Mouse (Mus musculus) left cerebral cortex, adult 18-20 months (tissue): ENCODE results near the gene Ddx19b. TPM values are rescaled to one million over a fixed set of nuclear protein-coding genes. Genes with fewer than 3 reads are reported as not detected.
"Not testable (repeated sequence)": the region's sequence is repeated elsewhere in the genome, so short reads cannot be mapped to it uniquely, and the experiment has no call there.

ENCODE experiments used
- DNase-seq, 2 experiments: peaks; one replicate each; pipeline ENCODE4 v3.0.0; 2021 to 2022; ENCODE audit warnings: low spot score in 2 of 2, mixed read lengths in 1 of 2
- total RNA-seq, 2 experiments: library from RNA; stranded (reverse); gene quantifications; 2 replicates each; pipeline ENCODE4 v1.2.3; 2021

Gene Ddx19b
- total RNA-seq, 2 experiments from 2014 or later: 21.2 to 22.5 TPM

DNA sequence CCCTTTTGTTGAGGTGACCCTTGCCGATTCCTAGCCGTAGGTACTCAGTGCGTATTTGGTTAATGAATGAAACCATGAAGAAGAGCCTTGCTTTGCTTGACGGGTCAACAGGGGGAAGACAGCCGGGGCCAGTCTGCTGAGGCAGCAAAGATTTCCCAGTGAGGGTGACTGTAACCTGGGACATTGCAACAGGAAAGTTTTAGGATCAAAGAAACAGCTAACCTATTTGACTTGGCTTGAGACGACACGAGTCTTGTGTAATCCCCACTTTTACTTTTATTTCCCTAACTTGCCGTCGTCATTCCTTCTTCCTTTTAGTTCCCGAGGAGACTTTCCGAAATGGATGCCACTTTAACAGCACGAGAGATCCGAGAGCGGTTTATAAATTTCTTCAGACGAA lies 5.0 kb upstream of the Ddx19b start:
- no peak for DNase-seq

DNA sequence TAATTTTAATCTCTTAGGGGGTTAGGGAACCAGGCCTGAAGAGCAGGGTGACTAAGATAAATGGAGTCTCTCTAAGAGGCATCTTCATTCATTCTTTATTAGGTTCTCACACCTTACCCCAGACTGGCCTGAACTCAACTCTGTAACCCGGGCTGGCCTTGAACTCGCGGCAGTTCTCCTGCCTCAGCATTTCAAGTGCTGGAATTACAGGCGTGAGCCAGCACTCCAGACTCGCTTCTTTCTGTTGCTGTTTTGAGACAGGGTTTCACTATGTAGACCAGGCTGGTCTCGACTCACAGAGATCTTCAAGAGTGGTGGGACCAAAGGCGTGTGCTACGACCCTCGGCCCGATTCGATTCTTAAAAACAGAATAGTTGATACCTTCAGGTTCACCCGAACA lies 2.7 kb upstream of the Ddx19b start:
- no peak for DNase-seq

DNA sequence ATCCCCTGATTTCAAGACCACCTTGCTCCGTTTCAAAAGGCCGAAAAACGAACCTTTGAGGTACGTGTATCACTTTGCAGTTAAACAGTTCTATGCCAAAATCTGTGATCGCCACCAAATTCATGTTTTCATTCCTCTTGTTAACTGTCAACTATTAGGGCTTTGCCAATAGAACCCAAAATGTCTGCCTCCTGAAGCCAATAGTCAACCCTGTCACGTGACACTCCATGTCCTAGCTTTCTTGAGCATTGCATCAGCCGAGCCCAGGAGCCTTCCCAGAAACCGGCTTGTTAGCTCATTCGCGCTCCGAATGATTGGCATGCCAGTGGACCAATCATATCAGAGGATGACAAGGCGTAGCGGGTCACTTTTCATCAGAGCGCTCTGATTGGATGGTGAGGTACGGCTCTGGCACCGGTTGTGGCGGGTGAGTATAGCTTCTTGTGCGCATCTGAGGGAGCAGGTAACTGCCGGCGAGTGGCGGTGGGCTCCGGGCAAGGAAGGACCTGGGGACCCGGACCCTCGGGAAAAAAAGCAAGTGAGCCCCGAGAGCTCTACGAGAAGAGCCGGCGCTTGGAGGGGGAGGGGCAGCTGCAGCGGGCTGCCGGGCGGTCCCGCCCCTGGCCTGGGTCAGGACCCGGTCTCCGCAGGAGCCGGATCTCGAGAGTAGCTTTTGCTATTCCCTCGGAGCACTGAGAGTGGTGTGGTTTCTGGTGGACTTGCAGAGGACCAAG lies 2.1 kb upstream of the Ddx19b start:
- DNase-seq: peak; percentile 98 to 99

DNA sequence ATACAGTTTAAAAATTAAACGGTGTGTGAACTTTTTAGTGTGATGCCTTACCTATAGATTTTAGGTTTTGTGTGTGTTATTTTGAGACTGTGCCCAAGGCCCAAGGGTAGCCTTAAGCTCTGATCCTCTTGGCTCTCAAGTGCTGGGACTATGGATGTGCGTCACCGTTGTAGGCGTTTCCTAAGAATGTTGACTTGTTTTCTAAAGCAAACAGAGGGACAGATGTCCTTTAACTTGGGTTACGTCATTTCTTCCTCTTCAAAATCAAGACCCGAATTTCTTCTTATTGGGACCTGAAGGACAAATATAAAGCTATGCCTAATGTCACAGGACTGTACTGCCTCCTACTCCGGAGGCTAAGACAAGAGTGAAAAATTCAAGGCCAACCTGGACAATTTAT lies 1.4 kb upstream of the Ddx19b start, which contains the start of gene Aars:
Gene Aars, plus strand, starts transcription at position 229 of the 400 bp plus-strand sequence.
- DNase-seq: no peak

DNA sequence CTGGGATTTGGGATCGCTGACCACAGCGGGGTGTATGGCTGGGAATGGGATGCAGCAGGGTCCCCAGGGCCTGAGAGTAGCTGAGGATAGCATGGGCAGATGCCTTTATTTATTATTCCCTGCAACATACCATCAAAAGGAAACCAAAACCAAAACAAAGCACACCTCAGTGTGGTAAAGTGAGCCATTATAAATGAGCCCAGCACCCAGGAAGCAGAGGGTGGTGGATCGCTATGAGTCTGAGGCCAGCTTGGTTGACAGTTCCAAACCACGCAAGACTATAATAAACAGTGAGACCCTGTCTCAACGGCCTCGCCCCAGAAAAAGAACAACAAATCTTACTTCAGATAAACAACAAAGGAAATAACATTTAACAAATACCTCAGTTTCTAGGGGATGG lies 1.5 kb downstream of the Ddx19b start:
- no peak for DNase-seq

DNA sequence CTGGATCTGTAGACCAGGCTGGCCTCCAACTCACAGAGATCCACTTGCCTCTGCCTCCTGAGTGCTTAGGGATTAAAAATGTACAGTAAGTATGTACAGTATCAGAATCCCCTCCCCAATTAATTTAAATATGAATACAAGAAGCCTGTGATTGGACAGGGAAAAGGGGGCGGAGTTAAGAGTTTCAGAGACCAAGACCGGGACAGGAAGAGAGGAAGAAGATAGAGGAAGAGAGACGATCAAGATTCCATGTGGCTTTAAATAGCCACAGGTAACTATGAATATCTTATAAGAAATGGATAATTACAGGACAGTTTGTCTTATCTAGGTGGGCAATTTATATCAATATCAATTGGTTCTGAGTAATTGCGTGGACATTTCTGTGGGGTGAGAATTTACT lies 2.0 kb downstream of the Ddx19b start:
- no peak for DNase-seq

DNA sequence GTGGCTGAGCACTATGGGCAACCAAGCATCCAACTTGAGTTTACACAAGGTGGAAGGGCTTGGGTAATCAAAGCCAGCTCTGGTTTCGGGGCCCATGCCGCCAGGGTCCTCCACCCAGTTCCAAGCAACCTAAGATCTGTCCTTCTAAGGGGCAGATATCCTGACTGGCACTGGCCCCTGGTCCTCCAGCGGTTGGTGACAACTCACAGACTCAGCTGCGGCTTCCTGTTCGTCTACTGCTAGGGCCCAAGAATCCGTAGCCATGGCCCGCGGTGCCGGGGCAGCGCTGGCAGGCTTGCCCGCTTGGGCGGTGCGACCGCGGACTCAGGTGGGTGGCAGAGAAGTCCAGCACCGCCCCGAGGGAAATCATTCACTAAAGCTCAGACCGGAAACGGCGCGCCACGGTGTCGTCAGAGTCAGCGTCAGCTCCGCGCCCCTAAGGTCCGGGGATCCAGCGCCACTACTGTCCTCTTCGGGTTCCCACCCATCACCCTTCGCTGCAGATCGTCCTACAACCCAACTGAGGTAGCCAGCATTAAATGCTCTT lies 4.1 kb downstream of the Ddx19b start:
- peak; percentile 91 to 95 for DNase-seq

DNA sequence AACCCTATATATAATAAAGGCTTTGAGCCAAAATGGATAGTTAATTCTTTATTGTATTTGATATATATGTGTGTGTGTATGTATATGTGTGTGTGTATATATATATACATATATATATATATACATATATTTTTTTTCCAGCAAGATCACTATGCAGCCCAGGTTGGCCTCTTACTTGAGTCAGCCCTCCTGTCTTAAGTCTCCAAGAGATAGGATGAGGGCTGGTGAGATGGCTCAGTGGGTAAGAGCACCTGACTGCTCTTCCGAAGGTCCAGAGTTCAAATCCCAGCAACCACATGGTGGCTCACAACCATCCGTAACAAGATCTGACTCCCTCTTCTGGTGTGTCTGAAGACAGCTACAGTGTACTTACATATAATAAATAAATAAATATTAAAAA lies 4.9 kb downstream of the Ddx19b start:
- not testable (repeated sequence) for DNase-seq

DNA sequence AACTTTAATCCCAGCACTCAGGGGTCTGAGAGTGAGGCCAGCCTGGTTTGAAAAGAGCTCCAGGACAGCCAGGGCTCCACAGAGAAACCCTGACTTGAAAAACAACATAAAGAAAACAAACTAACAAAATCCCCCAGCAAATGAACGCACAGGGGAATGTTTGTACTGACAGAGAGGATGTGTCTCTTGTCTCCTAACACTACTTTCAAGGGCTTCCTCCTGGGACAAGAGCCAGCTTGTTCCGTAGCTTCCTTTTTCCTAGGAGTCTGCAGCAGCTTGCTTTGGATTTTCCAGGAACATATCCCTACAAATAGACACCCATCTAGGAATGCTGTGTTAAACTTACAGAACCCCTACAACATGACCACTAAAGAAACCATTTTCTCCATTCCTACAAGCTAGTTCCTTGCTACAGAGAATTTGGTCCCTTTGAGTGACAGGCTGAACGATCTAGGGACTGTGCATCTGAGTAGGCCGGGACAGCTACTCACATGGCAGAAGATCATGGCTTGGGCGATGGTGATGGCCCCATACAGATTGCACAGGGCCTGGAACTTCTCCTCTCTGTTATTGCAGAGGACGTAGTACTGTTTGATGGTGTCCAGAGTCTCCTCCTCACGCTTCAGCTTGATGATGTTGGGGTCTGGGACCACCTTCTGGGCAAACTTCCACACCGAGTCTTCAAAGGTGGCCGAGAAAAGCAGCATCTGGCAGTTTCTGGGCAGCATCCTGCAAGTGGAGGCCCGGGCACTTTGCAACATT lies 21.1 kb downstream of the Ddx19b start:
- not testable (repeated sequence) for DNase-seq

DNA sequence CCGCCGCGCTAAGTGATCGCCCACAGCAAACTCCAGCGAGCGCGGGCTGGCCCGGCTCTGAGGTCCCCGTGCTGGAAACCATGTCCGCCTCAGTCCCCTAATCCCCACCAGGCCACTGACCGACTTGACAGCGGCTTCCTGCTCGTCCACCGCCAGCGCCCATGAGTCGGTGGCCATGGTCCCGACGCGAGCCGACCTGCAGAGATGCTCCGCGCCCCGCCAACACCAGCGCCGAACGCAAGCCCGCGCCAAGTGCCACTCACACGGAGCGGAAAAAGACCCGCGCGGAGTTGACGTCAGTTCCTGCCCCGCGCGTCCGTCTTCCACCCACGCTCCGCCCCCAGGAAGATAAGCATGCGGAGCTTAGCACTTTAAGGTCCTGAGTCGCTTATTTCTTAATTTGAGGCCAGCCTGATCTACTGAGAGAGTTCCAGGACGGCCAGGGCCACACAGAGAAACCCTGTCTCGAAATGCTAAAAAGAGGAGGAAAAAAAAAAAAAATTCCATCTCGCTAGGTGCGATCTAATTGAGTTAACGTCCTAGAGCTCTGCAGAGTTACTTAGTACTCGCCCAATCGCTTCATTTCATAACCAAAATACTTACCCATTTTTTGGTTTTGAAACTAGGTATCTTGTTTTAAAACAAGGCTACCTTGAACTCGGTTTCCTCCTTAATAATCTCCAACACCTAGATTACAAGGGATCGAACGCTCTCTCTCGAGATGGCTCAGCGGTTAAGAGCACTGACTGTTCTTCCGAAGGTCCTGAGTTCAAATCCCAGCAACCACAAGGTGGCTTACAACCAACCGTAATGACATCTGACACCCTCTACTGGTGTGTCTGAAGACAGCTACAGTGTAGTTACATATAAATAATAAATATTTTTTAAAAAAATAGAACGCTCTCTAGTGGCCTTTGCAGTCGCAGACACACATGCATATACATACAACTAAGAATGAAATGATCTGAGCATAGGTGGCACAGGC lies 33.7 kb downstream of the Ddx19b start, which contains the start of gene Ddx19a:
Gene Ddx19a, minus strand, starts transcription at position 254 of the 985 bp plus-strand sequence.
- peak; percentile 92 to 94 for DNase-seq

DNA sequence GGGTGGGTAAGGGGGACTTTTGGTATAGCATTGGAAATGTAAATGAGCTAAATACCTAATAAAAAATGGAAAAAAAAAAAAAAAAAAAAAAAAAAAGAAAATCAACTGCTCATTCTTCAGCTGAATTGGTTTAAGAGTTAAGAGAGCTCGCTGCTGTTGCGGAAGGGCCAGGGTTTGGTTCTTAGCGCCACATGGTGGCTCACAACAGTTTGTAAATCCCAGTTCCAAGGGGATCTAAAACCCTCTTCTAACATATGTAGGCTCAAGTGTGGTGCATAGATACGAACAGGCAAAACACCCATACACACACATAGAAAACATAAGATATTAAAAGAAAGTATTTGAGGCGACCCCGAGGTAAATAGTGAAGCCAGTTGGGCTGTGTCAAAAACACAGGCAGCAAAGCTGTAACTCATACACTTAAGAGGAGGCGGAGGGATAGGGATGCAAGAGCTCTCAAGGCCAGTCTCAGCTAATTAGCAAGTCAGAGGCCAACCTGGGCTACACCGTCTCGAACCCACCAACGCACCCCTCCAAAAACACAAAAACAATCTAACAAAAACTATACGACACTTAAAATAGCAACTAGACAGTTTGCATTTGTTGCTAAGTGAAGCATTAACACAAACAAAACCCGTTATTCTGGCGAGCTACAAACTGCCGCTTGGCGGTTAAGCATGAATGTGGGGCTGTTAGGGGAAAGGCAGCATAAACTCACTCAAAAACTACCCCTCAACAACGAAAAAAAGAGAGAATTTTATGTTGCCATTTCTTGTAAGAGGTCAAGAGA lies 34.7 kb downstream of the Ddx19b start:
- DNase-seq: no peak

DNA sequence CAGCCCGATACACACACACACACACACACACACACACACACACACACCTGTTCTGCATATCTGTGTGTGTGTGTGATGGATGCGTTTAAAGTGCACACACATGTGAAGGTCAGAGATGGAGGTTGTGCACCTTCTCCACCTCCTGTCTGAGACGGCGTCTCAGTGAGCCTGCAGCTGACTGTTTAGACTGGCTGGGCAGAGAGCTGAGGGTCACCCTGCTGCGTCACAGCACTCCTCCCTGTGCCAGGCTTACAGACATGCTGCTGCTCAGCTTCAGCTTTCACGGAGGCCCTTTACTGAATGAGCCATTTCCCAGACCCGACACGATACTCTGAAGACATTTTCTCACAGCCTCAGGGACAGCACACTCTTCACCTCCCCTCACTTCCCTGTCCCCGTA lies 41.5 kb downstream of the Ddx19b start:
- DNase-seq: no peak

DNA sequence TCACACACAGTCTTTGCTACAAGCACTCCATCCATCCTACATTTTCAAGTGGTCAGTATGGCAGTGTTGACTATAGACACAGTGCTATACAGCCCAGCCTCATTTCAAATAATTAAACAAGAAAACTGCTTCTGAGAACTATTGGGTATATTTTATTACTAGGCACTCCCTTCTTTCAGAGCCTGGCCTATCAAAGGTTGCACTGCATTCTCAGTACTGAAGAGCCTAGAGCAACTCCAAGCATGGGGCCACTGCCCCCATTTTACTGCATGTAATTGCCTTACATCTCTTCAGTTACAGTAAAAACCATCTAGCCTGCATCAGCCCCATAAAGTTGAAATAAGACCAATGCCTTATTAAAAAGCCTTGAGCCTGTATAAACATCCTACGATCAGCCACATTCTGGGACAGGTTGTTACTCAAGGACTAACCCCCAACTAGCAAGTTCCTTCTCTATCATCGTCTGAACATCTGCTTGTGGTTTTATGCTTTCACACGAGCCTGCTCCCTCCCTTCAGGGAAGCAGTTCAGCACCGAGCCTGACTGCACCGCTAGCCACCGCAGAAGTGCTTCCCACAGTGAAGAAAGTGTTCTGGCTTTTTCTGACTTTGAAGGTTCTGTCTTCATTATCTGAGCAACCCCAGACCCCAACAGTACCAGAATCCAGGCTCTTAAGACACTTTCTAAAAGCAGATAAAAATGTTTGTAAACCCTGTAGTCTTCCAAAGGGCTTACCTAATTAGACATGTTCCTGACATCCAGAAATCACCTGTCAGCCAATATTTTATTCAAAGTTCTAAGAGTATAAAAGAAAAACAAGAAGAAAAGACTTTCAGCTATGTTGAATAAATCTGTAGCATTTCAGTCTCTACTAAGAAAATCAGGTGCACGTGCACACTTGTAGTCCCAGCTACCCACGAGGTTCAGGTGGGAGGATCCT lies 43.5 kb downstream of the Ddx19b start:
- DNase-seq: no peak

DNA sequence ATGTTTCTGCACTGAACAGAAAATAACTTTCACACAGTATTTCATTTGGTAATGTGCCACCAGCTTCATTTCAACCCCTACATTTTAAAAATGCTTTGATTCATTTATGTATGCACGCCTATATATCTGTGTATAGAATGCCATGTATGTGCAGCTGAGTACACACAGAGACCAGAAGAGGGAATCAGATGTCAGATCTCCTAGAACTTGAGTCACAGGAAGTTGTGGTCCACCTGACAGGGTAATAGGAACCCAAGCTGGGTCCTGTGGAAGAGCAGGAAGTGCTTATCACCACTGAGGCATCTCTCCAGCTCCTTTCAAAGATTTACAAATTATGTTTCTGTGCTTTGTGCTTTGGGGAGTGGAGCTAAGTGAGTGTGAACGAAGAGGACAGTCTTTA lies 50.2 kb downstream of the Ddx19b start:
- DNase-seq: no peak

DNA sequence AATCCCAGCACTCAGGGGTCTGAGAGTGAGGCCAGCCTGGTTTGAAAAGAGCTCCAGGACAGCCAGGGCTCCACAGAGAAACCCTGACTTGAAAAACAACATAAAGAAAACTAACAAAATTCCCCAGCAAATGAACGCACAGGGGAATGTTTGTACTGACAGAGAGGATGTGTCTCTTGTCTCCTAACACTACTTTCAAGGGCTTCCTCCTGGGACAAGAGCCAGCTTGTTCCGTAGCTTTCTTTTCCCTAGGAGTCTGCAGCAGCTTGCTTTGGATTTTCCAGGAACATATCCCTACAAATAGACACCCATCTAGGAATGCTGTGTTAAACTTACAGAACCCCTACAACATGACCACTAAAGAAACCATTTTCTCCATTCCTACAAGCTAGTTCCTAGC lies 53.6 kb downstream of the Ddx19b start:
- not testable (repeated sequence) for DNase-seq

DNA sequence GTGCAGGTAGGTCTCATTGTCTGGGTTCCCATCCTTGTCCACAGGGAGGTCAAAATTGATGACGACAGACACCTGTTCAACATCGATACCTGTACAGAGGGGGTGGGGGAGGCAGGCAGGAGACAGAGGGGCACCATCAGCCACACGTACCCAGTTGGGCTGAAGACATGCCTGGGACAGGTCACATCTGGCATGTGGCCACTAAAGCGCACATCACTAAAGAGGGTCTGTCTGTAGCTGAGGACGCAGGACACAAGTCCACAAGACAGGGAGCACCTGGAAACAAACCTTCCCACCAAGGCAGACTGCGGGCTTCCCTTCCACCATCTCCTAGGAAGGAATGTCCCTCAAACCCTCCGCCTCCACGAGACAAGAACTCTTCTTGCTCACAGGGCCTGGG lies 55.0 kb downstream of the Ddx19b start:
- not testable (repeated sequence) for DNase-seq

DNA sequence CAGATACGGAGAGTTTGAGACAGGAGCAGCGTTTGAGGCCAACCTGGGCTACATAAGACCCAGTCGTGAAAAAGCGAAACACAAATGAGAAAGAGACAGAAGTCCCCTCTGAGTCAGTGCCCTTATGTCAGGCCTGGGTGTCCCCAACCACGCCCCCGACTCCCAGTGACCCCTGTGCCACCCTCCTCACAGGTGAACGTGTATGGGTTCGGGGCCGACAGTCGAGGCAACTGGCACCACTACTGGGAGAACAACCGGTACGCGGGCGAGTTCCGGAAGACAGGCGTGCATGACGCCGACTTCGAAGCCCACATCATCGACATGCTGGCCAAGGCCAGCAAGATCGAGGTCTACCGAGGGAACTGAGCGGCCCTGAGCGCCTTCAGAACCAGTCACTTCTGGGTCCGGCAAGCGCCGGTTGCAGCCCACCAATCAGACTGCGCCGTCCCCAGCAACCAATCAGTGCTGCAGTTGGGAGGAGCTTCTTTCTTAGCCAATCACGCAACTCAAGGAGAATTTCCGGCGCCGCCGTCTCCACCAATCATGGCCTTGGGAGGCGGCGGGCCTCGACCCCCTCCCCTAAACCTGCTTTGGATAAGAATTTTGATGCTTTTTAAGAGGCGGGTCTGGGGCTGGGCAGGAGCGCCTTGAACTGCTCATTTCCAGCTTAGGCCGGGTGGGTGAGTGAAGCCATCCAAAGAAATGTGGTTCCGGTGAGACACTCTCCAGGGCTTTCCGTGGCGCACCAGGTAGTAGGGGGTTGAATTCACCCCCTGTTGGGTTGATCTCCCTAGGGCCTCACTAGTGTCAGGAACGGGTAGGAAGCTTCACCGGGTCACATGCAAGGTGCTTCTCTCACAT lies 61.4 kb downstream of the Ddx19b start:
- peak; percentile 88 to 92 for DNase-seq

DNA sequence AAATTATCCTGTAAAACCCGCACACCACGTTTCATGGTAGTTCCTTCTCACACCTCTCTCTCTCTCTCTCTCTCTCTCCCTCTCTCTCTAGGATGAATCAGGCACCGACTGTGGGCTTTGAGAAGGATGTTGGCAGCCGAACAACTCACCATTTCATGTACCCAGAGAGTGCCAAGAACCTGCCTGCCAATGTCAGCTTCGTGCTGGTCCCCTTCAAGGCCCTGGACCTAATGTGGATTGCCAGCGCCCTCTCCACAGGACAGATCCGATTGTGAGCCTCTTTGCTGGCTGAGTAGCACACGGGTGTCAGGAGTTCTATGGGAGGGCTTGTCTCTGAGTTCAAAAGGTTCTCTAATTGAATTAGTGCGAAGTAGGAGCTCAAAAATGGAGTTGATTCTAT lies 64.2 kb downstream of the Ddx19b start:
- no peak for DNase-seq
